Mouse (Mus musculus): ENCODE results near the gene Pnma3. TPM values are rescaled to one million over a fixed set of nuclear protein-coding genes. Genes with fewer than 3 reads are reported as not detected.

The Pnma3 gene
- polyA plus RNA-seq (2015; fragmentation: Nextera tagmentation; extraction: Ambion mirVana): not detected in 2 replicates

GRCm38 (mm10) chrX:73064415-73064793 is at the start of gene Pnma3:
Pnma3 (plus strand) TSS chrX:73064787.

GRCm38 (mm10) chrX:73037003-73037402 is 27.6 kb upstream of the Pnma3 start, which contains the start of gene Pnma5:
Pnma5 (minus strand) TSS chrX:73037103.

GRCm38 (mm10) chrX:73082267-73083055 is 17.9 kb downstream of the Pnma3 start, which contains the start of gene Xlr4a:
Xlr4a (minus strand) TSS chrX:73082478.

GRCm38 (mm10) chrX:73096941-73097508 is 32.4 kb downstream of the Pnma3 start, which contains the start of gene Xlr3a:
Xlr3a (minus strand) TSS chrX:73097095.

DNA sequence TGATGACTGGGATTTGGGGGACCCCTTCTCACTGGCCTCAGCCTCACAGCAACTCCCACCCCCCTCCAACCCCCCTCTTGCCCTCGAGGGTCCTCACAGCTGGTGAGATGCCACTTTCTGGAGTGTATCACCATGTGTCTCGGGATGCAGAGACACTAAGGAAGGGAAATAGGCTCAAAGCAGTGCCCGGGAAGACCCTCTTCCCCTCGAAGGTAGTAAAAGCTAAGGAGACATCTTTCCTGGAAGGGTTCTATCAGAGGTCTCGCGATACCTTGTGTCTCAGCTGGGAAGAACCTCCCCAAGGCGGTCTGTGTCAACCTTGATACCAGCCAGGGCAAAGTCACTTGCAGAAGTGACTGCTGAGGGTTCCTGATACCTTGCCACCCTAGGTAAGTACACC is 52.2 kb downstream of the Pnma3 start, which contains the start of gene Gm14685:
Gene Gm14685 (plus strand): TSS at position 301 of the 400 bp plus-strand sequence.

Other genes with a start within 250 kb of the Pnma3 start
- 0.10 TPM in 2 replicates for gene Gabrq, start 239.6 kb upstream of the Pnma3 start, polyA plus RNA-seq (2015; fragmentation: Nextera tagmentation; extraction: Ambion mirVana)
- gene Cetn2, start 146.4 kb upstream of the Pnma3 start, polyA plus RNA-seq (2015; fragmentation: Nextera tagmentation; extraction: Ambion mirVana): 34.5 and 37.6 TPM in 2 replicates
- gene Nsdhl, start 146.2 kb upstream of the Pnma3 start, polyA plus RNA-seq (2015; fragmentation: Nextera tagmentation; extraction: Ambion mirVana): 6.0 and 8.8 TPM in 2 replicates
- 2.3 and 6.4 TPM in 2 replicates for gene Zfp185, start 77.4 kb upstream of the Pnma3 start, polyA plus RNA-seq (2015; fragmentation: Nextera tagmentation; extraction: Ambion mirVana)
- gene Pnma5, start 27.7 kb upstream of the Pnma3 start, polyA plus RNA-seq (2015; fragmentation: Nextera tagmentation; extraction: Ambion mirVana): not detected in 2 replicates
- 0.77 and 1.3 TPM in 2 replicates for gene Xlr4a, start 17.7 kb downstream of the Pnma3 start, polyA plus RNA-seq (2015; fragmentation: Nextera tagmentation; extraction: Ambion mirVana)
- 0.82 TPM in 1 of 2 replicates, not detected in the other for gene Xlr3a, start 32.3 kb downstream of the Pnma3 start, polyA plus RNA-seq (2015; fragmentation: Nextera tagmentation; extraction: Ambion mirVana)
- gene Gm14685, start 52.3 kb downstream of the Pnma3 start, polyA plus RNA-seq (2015; fragmentation: Nextera tagmentation; extraction: Ambion mirVana): 0.16 TPM in 1 of 2 replicates, not detected in the other
- not detected in 2 replicates for gene Xlr5b, start 84.0 kb downstream of the Pnma3 start, polyA plus RNA-seq (2015; fragmentation: Nextera tagmentation; extraction: Ambion mirVana)
- not detected in 2 replicates for gene DXBay18, start 84.7 kb downstream of the Pnma3 start, polyA plus RNA-seq (2015; fragmentation: Nextera tagmentation; extraction: Ambion mirVana)
- gene Spin2d, start 112.2 kb downstream of the Pnma3 start, polyA plus RNA-seq (2015; fragmentation: Nextera tagmentation; extraction: Ambion mirVana): not detected in 2 replicates
- 0.63 and 11.3 TPM in 2 replicates for gene Xlr3b, start 127.4 kb downstream of the Pnma3 start, polyA plus RNA-seq (2015; fragmentation: Nextera tagmentation; extraction: Ambion mirVana)
- 1.3 TPM in 1 of 2 replicates, not detected in the other for gene Xlr4b, start 149.5 kb downstream of the Pnma3 start, polyA plus RNA-seq (2015; fragmentation: Nextera tagmentation; extraction: Ambion mirVana)
- gene F8a, start 163.5 kb downstream of the Pnma3 start, polyA plus RNA-seq (2015; fragmentation: Nextera tagmentation; extraction: Ambion mirVana): 13.3 and 14.3 TPM in 2 replicates
- 0.19 and 0.22 TPM in 2 replicates for gene Xlr4c, start 178.3 kb downstream of the Pnma3 start, polyA plus RNA-seq (2015; fragmentation: Nextera tagmentation; extraction: Ambion mirVana)
- gene Xlr3c, start 200.6 kb downstream of the Pnma3 start, polyA plus RNA-seq (2015; fragmentation: Nextera tagmentation; extraction: Ambion mirVana): not detected in 2 replicates
- 0.09 TPM in 1 of 2 replicates, not detected in the other for gene Xlr5a, start 228.2 kb downstream of the Pnma3 start, polyA plus RNA-seq (2015; fragmentation: Nextera tagmentation; extraction: Ambion mirVana)
- gene Xlr5c, start 228.2 kb downstream of the Pnma3 start, polyA plus RNA-seq (2015; fragmentation: Nextera tagmentation; extraction: Ambion mirVana): not detected in 2 replicates

All from skeletal muscle tissue, postnatal 0 days (tissue).